Mouse (Mus musculus): ENCODE measurements at regions not wholly inside any gene's neighbourhood (a gene's known extent, or its start where the extent isn't known, plus 50 kb on each side); places are given as distances from the start of the nearest gene placed in this dataset.
A peak's percentile ranks its signal among the peaks of the same experiment; 100 is the strongest.
"Not testable (repeated sequence)": the region's sequence is repeated elsewhere in the genome, so short reads cannot be mapped to it uniquely, and the experiment has no call there.

GRCm38 (mm10) chr3:5806947-5807575, 56.5 kb downstream of the Gm8797 start:
- DNase-seq (ENCODE audit: low read depth, low spot score): no peak

- no peak for DNase-seq (ENCODE audit: low read depth, low spot score)
Measured at GRCm38 (mm10) chr3:5811071-5811590, 60.5 kb downstream of the Gm8797 start.

- not testable (repeated sequence) for DNase-seq (ENCODE audit: low read depth, low spot score)
Measured at GRCm38 (mm10) chr3:5820243-5820642, 69.6 kb downstream of the Gm8797 start.

- not testable (repeated sequence) for DNase-seq (ENCODE audit: low read depth, low spot score)
Measured at GRCm38 (mm10) chr3:5860237-5860636, 109.6 kb downstream of the Gm8797 start.

GRCm38 (mm10) chr3:5870407-5870806, 119.8 kb downstream of the Gm8797 start:
- DNase-seq (ENCODE audit: low read depth, low spot score): no peak

- DNase-seq (ENCODE audit: low read depth, low spot score): no peak
Measured at GRCm38 (mm10) chr3:5879113-5879512, 128.5 kb downstream of the Gm8797 start.

- no peak for DNase-seq (ENCODE audit: low read depth, low spot score)
Measured at GRCm38 (mm10) chr3:5917536-5917935, 166.9 kb downstream of the Gm8797 start.

GRCm38 (mm10) chr3:5950243-5950642, 199.6 kb downstream of the Gm8797 start:
- not testable (repeated sequence) for DNase-seq (ENCODE audit: low read depth, low spot score)

GRCm38 (mm10) chr3:5989011-5989645, 238.5 kb downstream of the Gm8797 start:
- peak; percentile 5 for DNase-seq (ENCODE audit: low read depth, low spot score)

GRCm38 (mm10) chr3:6004423-6004822, 253.8 kb downstream of the Gm8797 start:
- no peak for DNase-seq (ENCODE audit: low read depth, low spot score)

- DNase-seq (ENCODE audit: low read depth, low spot score): no peak
Measured at GRCm38 (mm10) chr3:6018749-6019148, 268.1 kb downstream of the Gm8797 start.

GRCm38 (mm10) chr3:6041325-6041724, 290.7 kb downstream of the Gm8797 start:
- not testable (repeated sequence) for DNase-seq (ENCODE audit: low read depth, low spot score)

GRCm38 (mm10) chr3:6049472-6050045, 299.0 kb downstream of the Gm8797 start:
- DNase-seq (ENCODE audit: low read depth, low spot score): no peak

GRCm38 (mm10) chr3:6051901-6052300, 301.3 kb downstream of the Gm8797 start:
- DNase-seq (ENCODE audit: low read depth, low spot score): no peak

- DNase-seq (ENCODE audit: low read depth, low spot score): no peak
Measured at GRCm38 (mm10) chr3:6083855-6084254, 333.2 kb downstream of the Gm8797 start.

GRCm38 (mm10) chr3:6087267-6087666, 336.7 kb downstream of the Gm8797 start:
- DNase-seq (ENCODE audit: low read depth, low spot score): no peak

- no peak for DNase-seq (ENCODE audit: low read depth, low spot score)
Measured at GRCm38 (mm10) chr3:6093931-6094330, 343.3 kb downstream of the Gm8797 start.

GRCm38 (mm10) chr3:6094410-6094809, 343.8 kb downstream of the Gm8797 start:
- DNase-seq (ENCODE audit: low read depth, low spot score): not testable (repeated sequence)

- DNase-seq (ENCODE audit: low read depth, low spot score): no peak
Measured at GRCm38 (mm10) chr3:6100863-6101262, 350.3 kb downstream of the Gm8797 start.

GRCm38 (mm10) chr3:6102866-6103265, 352.3 kb downstream of the Gm8797 start:
- DNase-seq (ENCODE audit: low read depth, low spot score): no peak

GRCm38 (mm10) chr3:6106659-6107058, 356.1 kb downstream of the Gm8797 start:
- no peak for DNase-seq (ENCODE audit: low read depth, low spot score)

GRCm38 (mm10) chr3:6107377-6108155, 357.0 kb downstream of the Gm8797 start:
- DNase-seq (ENCODE audit: low read depth, low spot score): no peak
